Mouse (Mus musculus): ENCODE measurements around the gene U2af2.

The U2af2 gene

GRCm38 (mm10) chr7:5038109-5038732 lies 23.7 kb upstream of the U2af2 start, which contains the start of gene Zfp784:
TSS of gene Zfp784 (minus strand) at chr7:5038446.
- peak; percentile 96 for DNase-seq

GRCm38 (mm10) chr7:5038940-5039339 lies 23.0 kb upstream of the U2af2 start:
- no peak for DNase-seq

- DNase-seq: no peak
Measured at GRCm38 (mm10) chr7:5044981-5045380, 17.0 kb upstream of the U2af2 start.

GRCm38 (mm10) chr7:5046112-5046511 lies 15.8 kb upstream of the U2af2 start:
- DNase-seq: peak; percentile 41

GRCm38 (mm10) chr7:5047313-5047712 lies 14.6 kb upstream of the U2af2 start:
- DNase-seq: peak; percentile 50

- peak; percentile 72 for DNase-seq
Measured at GRCm38 (mm10) chr7:5051193-5052192, 10.4 kb upstream of the U2af2 start, which contains the start of gene Zfp580. TSS of gene Zfp580 (plus strand) at chr7:5051538.

GRCm38 (mm10) chr7:5052438-5052837 lies 9.5 kb upstream of the U2af2 start:
- no peak for DNase-seq

- peak; percentile 24 for DNase-seq
Measured at GRCm38 (mm10) chr7:5052931-5053343, 9.0 kb upstream of the U2af2 start.

- DNase-seq: peak; percentile 5
Measured at GRCm38 (mm10) chr7:5053456-5054179, 8.3 kb upstream of the U2af2 start.

- DNase-seq: no peak
Measured at GRCm38 (mm10) chr7:5056651-5057263, 5.2 kb upstream of the U2af2 start.

GRCm38 (mm10) chr7:5057381-5057780 lies 4.6 kb upstream of the U2af2 start:
- no peak for DNase-seq

- DNase-seq: peak; percentile 54
Measured at GRCm38 (mm10) chr7:5057804-5058203, 4.1 kb upstream of the U2af2 start.

GRCm38 (mm10) chr7:5058631-5059030 lies 3.3 kb upstream of the U2af2 start:
- DNase-seq: no peak

GRCm38 (mm10) chr7:5059421-5059820 lies 2.5 kb upstream of the U2af2 start:
- no peak for DNase-seq

- DNase-seq: peak; percentile 69
Measured at GRCm38 (mm10) chr7:5060239-5060731, 1.7 kb upstream of the U2af2 start.

GRCm38 (mm10) chr7:5060944-5061773 lies 784 bp upstream of the U2af2 start:
- peak; percentile 99 for DNase-seq

- DNase-seq: peak; percentile 77
Measured at GRCm38 (mm10) chr7:5062360-5063001, 538 bp downstream of the U2af2 start.

GRCm38 (mm10) chr7:5064886-5065285 lies 2.9 kb downstream of the U2af2 start:
- DNase-seq: no peak

- DNase-seq: no peak
Measured at GRCm38 (mm10) chr7:5073586-5073985, 11.6 kb downstream of the U2af2 start.

GRCm38 (mm10) chr7:5074984-5075383 lies 13.0 kb downstream of the U2af2 start:
- DNase-seq: no peak

- no peak for DNase-seq
Measured at GRCm38 (mm10) chr7:5076931-5077330, 15.0 kb downstream of the U2af2 start.
